Mouse (Mus musculus): ENCODE results near the gene Ubap1l. TPM values are rescaled to one million over a fixed set of nuclear protein-coding genes. Genes with fewer than 3 reads are reported as not detected.

Ubap1l gene
- total RNA-seq, 2 experiments from 2014 or later = 0.67 to 0.68 TPM

- no peak for DNase-seq (ENCODE audit: low spot score in 2 of 2)
Measured at GRCm38 (mm10) chr9:65372449-65372848, 11.6 kb downstream of the Ubap1l start.

GRCm38 (mm10) chr9:65374468-65375162 is 13.8 kb downstream of the Ubap1l start:
- DNase-seq (ENCODE audit: low spot score in 2 of 2) = no peak

GRCm38 (mm10) chr9:65375163-65375934 is 14.5 kb downstream of the Ubap1l start:
- DNase-seq (ENCODE audit: low spot score in 2 of 2) = no peak

- no peak for DNase-seq (ENCODE audit: low spot score in 2 of 2)
Measured at GRCm38 (mm10) chr9:65381017-65381590, 20.3 kb downstream of the Ubap1l start.

- no peak for DNase-seq (ENCODE audit: low spot score in 2 of 2)
Measured at GRCm38 (mm10) chr9:65382031-65382750, 21.4 kb downstream of the Ubap1l start.

GRCm38 (mm10) chr9:65382751-65383097 is 21.9 kb downstream of the Ubap1l start:
- no peak for DNase-seq (ENCODE audit: low spot score in 2 of 2)

GRCm38 (mm10) chr9:65384276-65384675 is 23.4 kb downstream of the Ubap1l start:
- no peak for DNase-seq (ENCODE audit: low spot score in 2 of 2)

- no peak for DNase-seq (ENCODE audit: low spot score in 2 of 2)
Measured at GRCm38 (mm10) chr9:65386373-65387140, 25.7 kb downstream of the Ubap1l start.

- DNase-seq (ENCODE audit: low spot score in 2 of 2) = no peak
Measured at GRCm38 (mm10) chr9:65390752-65391612, 30.1 kb downstream of the Ubap1l start.

GRCm38 (mm10) chr9:65391613-65391964 is 30.7 kb downstream of the Ubap1l start, which contains the start of gene Kbtbd13:
Kbtbd13 (minus strand) TSS chr9:65391652.
- no peak for DNase-seq (ENCODE audit: low spot score in 2 of 2)

GRCm38 (mm10) chr9:65392638-65393364 is 32.0 kb downstream of the Ubap1l start:
- DNase-seq (ENCODE audit: low spot score in 2 of 2) = peak in 1 of 2 experiments; percentile 51

GRCm38 (mm10) chr9:65393606-65394005 is 32.8 kb downstream of the Ubap1l start:
- DNase-seq (ENCODE audit: low spot score in 2 of 2) = no peak

GRCm38 (mm10) chr9:65394360-65394759 is 33.5 kb downstream of the Ubap1l start:
- DNase-seq (ENCODE audit: low spot score in 2 of 2) = no peak

- DNase-seq (ENCODE audit: low spot score in 2 of 2) = peak; percentile 26 to 46
Measured at GRCm38 (mm10) chr9:65398279-65398678, 37.4 kb downstream of the Ubap1l start, which contains the start of gene Rasl12. Rasl12 (plus strand) TSS chr9:65398506.

GRCm38 (mm10) chr9:65399934-65400333 is 39.1 kb downstream of the Ubap1l start:
- no peak for DNase-seq (ENCODE audit: low spot score in 2 of 2)

- peak; percentile 42 to 63 for DNase-seq (ENCODE audit: low spot score in 2 of 2)
Measured at GRCm38 (mm10) chr9:65404331-65405183, 43.7 kb downstream of the Ubap1l start.

- DNase-seq (ENCODE audit: low spot score in 2 of 2) = no peak
Measured at GRCm38 (mm10) chr9:65405184-65405449, 44.3 kb downstream of the Ubap1l start.

GRCm38 (mm10) chr9:65407327-65407726 is 46.5 kb downstream of the Ubap1l start:
- DNase-seq (ENCODE audit: low spot score in 2 of 2) = no peak

All from adrenal gland, postnatal 4 days (tissue).